Mouse (Mus musculus) colon, adult 2 months (tissue): Measurements from ENCODE around the gene Wwp2. TPM values are rescaled to one million over a fixed set of nuclear protein-coding genes. Genes with fewer than 3 reads are reported as not detected.

Experiments used
- polyA plus RNA-seq: library from polyadenylated mRNA; depleted of rRNA; stranded (reverse); fragments of >200 nt; gene quantifications from 2 replicates; pipeline ENCODE4 v1.2.3, GENCODE M21; 2012; rRNA removed

Gene Wwp2
- 75.7 and 80.5 TPM in 2 replicates for polyA plus RNA-seq

DNA sequence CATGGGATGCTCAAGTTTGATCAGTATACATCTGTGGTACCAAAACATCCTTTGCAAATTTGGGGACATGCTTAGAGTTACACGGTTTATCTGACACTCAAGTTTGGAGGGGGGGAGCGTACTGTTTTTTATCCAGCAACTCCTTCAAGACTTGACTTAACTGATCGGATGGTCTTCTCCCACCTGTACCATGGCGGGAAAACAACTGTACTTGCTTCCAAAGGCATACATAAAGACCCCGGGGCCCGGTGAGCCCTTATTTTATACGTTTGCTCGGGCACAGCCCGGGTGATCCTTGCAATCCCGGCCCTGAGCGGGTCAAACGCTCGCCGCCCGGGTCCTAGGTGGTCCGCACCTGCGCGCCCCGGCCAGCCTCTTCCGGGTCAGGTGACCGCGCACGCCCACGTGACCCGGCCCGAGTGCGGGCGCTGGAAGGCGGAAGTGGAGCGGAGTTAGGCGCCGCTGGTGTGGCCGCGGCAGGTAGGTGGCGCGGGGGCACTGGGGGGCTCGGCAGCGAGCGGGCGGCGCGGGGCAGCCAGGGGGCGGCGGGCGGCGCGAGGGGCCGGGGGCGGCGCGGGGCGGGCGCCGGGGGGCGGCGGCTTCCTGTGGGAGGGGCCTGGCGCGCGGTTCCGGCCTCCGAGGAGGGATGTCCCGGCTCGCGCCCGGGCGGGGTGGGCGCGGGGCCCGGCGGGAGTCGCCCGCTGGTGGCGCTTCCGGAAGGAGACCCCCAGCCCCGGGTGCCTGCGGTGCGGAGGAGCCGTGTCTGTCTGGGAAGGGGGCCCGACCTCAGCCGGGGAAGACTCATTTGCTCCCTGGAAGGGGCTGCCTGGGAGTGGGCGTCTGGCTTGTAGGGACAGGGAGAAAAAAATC lies at the start of gene Wwp2:
Gene Wwp2 (plus strand): TSS at position 404 of the 870 bp plus-strand sequence.

DNA sequence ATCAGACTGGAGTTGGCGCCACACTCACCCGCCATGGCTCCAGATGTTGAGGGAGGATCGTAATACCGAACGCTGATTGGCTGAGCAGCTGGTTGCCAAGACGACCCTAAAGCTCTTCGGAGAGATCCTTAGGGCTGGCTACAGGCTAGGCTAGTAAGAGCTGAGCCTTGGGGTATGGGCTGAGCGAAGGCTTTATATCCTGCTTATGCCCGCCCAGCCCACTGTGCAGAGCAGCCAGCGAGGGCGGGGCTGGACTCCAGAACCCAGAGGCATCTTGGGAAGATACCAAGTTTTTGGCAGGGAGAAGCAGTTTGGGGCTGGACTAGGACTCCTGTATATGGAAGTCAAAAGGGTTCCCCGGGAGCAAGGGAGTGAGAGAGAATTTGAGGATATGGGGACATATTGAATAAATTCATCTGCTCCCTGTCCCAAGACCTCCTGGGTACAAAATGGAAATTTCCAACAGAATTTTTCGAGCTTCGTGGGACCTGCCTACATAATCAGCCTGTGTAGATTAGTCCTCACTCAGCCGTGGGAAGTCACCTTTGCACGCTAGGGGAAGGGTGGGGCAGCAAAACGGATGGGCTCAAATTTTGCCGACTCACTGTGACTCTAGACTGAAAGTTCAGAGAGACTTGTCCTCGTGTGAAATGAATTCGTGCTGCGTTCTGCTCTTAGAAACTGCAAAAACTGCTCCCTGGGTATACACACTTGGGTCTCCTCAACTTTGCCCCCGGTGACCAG lies 33.0 kb upstream of the Wwp2 start, which contains the start of gene Nqo1:
Gene Nqo1 (minus strand): TSS at position 169 of the 744 bp plus-strand sequence.

DNA sequence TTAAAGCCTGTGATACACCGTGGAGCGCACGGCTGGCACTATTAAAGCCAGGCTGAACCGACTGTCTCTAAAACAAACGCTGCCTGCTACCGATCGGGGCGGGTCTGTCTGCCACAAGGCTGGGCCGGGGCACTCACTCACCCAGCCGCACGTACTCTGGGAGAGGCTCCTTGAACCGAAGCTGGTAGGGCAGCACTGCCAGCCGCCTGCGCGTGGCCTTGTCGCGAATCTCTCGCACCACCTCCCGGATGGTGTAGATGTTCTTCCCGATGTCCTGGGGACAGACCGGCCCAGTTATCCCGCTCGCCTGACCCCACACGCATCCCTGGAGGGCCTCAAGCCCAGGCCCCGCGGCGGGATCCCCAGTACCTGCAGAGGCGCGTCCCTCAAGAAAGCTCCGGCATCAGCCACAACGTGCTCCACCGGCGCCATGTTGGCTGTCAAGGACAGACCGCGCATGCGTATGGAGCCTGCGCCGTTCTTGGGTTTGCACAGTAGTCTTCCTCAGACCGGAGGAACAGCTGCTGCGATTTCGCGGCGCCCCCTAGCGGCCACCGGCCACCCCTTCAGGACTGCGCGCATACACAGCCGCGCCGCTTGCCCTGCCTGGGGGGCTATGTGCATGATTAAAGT lies 11.5 kb upstream of the Wwp2 start, which contains the start of gene Nob1:
Gene Nob1 (minus strand): TSS at position 455 of the 633 bp plus-strand sequence.

DNA sequence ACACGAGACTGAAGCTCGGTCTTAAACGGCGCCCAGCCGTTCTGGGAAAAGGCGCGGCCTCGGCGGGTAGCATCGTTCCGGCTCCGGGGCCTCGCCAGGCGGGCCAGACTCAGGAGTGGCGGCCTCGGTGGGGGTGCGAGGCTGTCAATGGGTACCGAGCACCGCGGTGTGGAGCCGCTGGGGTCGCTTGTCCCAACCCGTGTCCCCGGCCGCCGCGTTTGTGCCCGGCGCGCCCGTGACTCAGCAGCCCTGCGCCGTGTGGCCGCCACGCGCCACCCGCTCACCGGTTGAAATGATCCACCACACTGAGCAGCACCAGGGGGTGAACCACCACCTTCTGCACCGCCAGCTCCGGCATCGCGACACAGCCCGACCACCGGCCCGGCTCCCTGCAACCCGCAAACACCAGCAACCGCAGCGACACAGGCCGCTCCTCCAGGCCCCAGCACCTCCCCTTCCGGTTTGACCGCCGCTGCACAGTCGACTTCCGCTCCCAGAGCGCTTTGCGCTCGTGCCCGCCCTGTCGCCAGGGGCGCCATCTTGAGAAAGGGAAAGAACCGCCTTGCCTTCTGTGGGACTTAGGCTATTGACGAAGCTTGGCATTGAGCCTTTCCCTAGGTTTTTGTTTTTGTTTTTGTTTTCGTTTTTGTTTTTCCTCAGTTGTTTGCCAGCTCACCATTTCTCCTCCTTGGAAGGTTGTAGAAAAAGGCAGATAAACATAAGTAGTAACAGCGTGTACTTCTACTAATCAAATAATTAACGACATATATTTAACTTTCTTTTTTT lies 152.0 kb downstream of the Wwp2 start, which contains the start of gene Psmd7:
Gene Psmd7 (minus strand): TSS at position 470 of the 786 bp plus-strand sequence.

Other genes with a start within 250 kb of the Wwp2 start
- 8.4 and 8.9 TPM in 2 replicates for gene Nfat5, start 142.9 kb upstream of the Wwp2 start, polyA plus RNA-seq
- gene Nqo1, start 33.2 kb upstream of the Wwp2 start, polyA plus RNA-seq = 16.4 and 16.5 TPM in 2 replicates
- 16.0 and 20.9 TPM in 2 replicates for gene Nob1, start 11.3 kb upstream of the Wwp2 start, polyA plus RNA-seq
- 34.6 and 39.3 TPM in 2 replicates for gene Psmd7, start 152.1 kb downstream of the Wwp2 start, polyA plus RNA-seq